Mouse (Mus musculus): ENCODE measurements around the gene Clec1b.

Clec1b gene

GRCm38 (mm10) chr6:129396997-129397396 lies at the start of gene Clec1b:
TSS of gene Clec1b (plus strand) at chr6:129397297.
- DNase-seq (ENCODE audit: low spot score), result no peak

GRCm38 (mm10) chr6:129349524-129350352 lies 47.4 kb upstream of the Clec1b start:
- DNase-seq (ENCODE audit: low spot score), result no peak

- no peak for DNase-seq (ENCODE audit: low spot score)
These were observed 46.0 kb upstream of the Clec1b start for GRCm38 (mm10) chr6:129351091-129351490.

GRCm38 (mm10) chr6:129355774-129356173 lies 41.3 kb upstream of the Clec1b start:
- DNase-seq (ENCODE audit: low spot score), result no peak

GRCm38 (mm10) chr6:129356430-129356829 lies 40.7 kb upstream of the Clec1b start:
- no peak for DNase-seq (ENCODE audit: low spot score)

- DNase-seq (ENCODE audit: low spot score), result no peak
These were observed 37.6 kb upstream of the Clec1b start for GRCm38 (mm10) chr6:129359515-129359914.

- no peak for DNase-seq (ENCODE audit: low spot score)
These were observed 33.2 kb upstream of the Clec1b start for GRCm38 (mm10) chr6:129363942-129364341.

GRCm38 (mm10) chr6:129365959-129366359 lies 31.1 kb upstream of the Clec1b start:
- peak; percentile 86 for DNase-seq (ENCODE audit: low spot score)

- DNase-seq (ENCODE audit: low spot score), result no peak
These were observed 27.5 kb upstream of the Clec1b start for GRCm38 (mm10) chr6:129369374-129370132.

GRCm38 (mm10) chr6:129374937-129375471 lies 22.1 kb upstream of the Clec1b start:
- DNase-seq (ENCODE audit: low spot score), result no peak

- no peak for DNase-seq (ENCODE audit: low spot score)
These were observed 16.6 kb upstream of the Clec1b start for GRCm38 (mm10) chr6:129380454-129380853.

GRCm38 (mm10) chr6:129381736-129382135 lies 15.4 kb upstream of the Clec1b start:
- no peak for DNase-seq (ENCODE audit: low spot score)

GRCm38 (mm10) chr6:129383466-129383865 lies 13.6 kb upstream of the Clec1b start:
- no peak for DNase-seq (ENCODE audit: low spot score)

- peak; percentile 12 for DNase-seq (ENCODE audit: low spot score)
These were observed 12.1 kb upstream of the Clec1b start for GRCm38 (mm10) chr6:129385000-129385399.

GRCm38 (mm10) chr6:129385774-129386173 lies 11.3 kb upstream of the Clec1b start, which contains the start of gene Clec12b:
TSS of gene Clec12b (minus strand) at chr6:129385874.
- no peak for DNase-seq (ENCODE audit: low spot score)

- DNase-seq (ENCODE audit: low spot score), result peak; percentile 44
These were observed 3.9 kb upstream of the Clec1b start for GRCm38 (mm10) chr6:129393087-129393720.

- no peak for DNase-seq (ENCODE audit: low spot score)
These were observed 3.4 kb upstream of the Clec1b start for GRCm38 (mm10) chr6:129393732-129394131.

GRCm38 (mm10) chr6:129399945-129400344 lies 2.8 kb downstream of the Clec1b start:
- no peak for DNase-seq (ENCODE audit: low spot score)

GRCm38 (mm10) chr6:129402404-129402803 lies 5.3 kb downstream of the Clec1b start:
- DNase-seq (ENCODE audit: low spot score), result no peak

GRCm38 (mm10) chr6:129403391-129403790 lies 6.3 kb downstream of the Clec1b start:
- DNase-seq (ENCODE audit: low spot score), result no peak

- no peak for DNase-seq (ENCODE audit: low spot score)
These were observed 8.9 kb downstream of the Clec1b start for GRCm38 (mm10) chr6:129405999-129406398.

- no peak for DNase-seq (ENCODE audit: low spot score)
These were observed 10.2 kb downstream of the Clec1b start for GRCm38 (mm10) chr6:129407324-129407723.
